Mouse (Mus musculus): ENCODE results near the gene 2210016F16Rik.

The 2210016F16Rik gene

GRCm38 (mm10) chr13:58372278-58373152 is 12.5 kb downstream of the 2210016F16Rik start:
- DNase-seq, result peak; percentile 81

- peak; percentile 86 for DNase-seq
Measured at GRCm38 (mm10) chr13:58368835-58369234, 16.2 kb downstream of the 2210016F16Rik start.

- peak; percentile 66 for DNase-seq
Measured at GRCm38 (mm10) chr13:58367641-58368040, 17.4 kb downstream of the 2210016F16Rik start.

- DNase-seq, result peak; percentile 39
Measured at GRCm38 (mm10) chr13:58366373-58366772, 18.7 kb downstream of the 2210016F16Rik start.

GRCm38 (mm10) chr13:58365179-58365578 is 19.8 kb downstream of the 2210016F16Rik start:
- peak; percentile 77 for DNase-seq

- peak; percentile 85 for DNase-seq
Measured at GRCm38 (mm10) chr13:58364353-58365175, 20.5 kb downstream of the 2210016F16Rik start.

GRCm38 (mm10) chr13:58359304-58359653 is 25.7 kb downstream of the 2210016F16Rik start:
- no peak for DNase-seq

- DNase-seq, result peak; percentile 98
Measured at GRCm38 (mm10) chr13:58358629-58359303, 26.3 kb downstream of the 2210016F16Rik start, which contains the start of gene Kif27. TSS of gene Kif27 (minus strand) at chr13:58359122.

GRCm38 (mm10) chr13:58352996-58353395 is 32.0 kb downstream of the 2210016F16Rik start:
- no peak for DNase-seq

GRCm38 (mm10) chr13:58350606-58351005 is 34.4 kb downstream of the 2210016F16Rik start:
- DNase-seq, result peak; percentile 56

- peak; percentile 73 for DNase-seq
Measured at GRCm38 (mm10) chr13:58344505-58344904, 40.5 kb downstream of the 2210016F16Rik start.

- DNase-seq, result peak; percentile 22
Measured at GRCm38 (mm10) chr13:58337456-58337855, 47.6 kb downstream of the 2210016F16Rik start.

GRCm38 (mm10) chr13:58334116-58334515 is 50.9 kb downstream of the 2210016F16Rik start:
- no peak for DNase-seq
